9 mouse cellular contexts compared by ENCODE assay signal in genomic region chr2:173577669-173578557, GRCm38 (mm10). TPM values are rescaled to one million over a fixed set of nuclear protein-coding genes. Genes with fewer than 3 reads are reported as not detected.
DNase-seq lines count a peak whose midpoint lies in the region; ATAC-seq and TF ChIP-seq lines count a peak whose summit lies in the region.
"Had no signal": no experiment of that assay in that cellular context is flagged by ENCODE, and none has a peak within 500 bp of the region (broad histone marks: within the 10 kb centered on the region; RNA-seq: fewer than 3 reads in every experiment).

Ankrd60 (minus strand) TSS chr2:173578365.

- no peak for DNase-seq in heart, embryonic 10.5 days (ENCODE audit: low spot score)
- no peak for DNase-seq in heart, adult 11 months
- DNase-seq in Muller cell, postnatal 12 days (ENCODE audit: inconsistent ontology term): peak; percentile 14
- no peak for DNase-seq in forebrain, postnatal 0 days
- peak; percentile 50 for DNase-seq in liver, embryonic 11.5 days (ENCODE audit: low spot score)
- DNase-seq in cerebellum, adult 11-12 months: no peak
- no peak for DNase-seq in layer of hippocampus, adult 9-11 months

- H3K4me1 ChIP-seq in heart, embryonic 10.5 days: peaks cover 10% of the 10 kb centered on the region
- H3K4me1 ChIP-seq in forebrain, postnatal 0 days (ENCODE audit: insufficient read depth): no peaks in the 10 kb centered on the region
- H3K4me1 ChIP-seq in liver, embryonic 11.5 days (replicated peaks; ENCODE audit: control insufficient read depth, insufficient read depth, low read length): no peaks in the 10 kb centered on the region; the same call in 1 of the 2 replicates
- peaks cover 3% of the 10 kb centered on the region; the same call in 1 of the 2 replicates for H3K4me1 ChIP-seq in neural tube, embryonic 14.5 days (ENCODE audit: control insufficient read depth, insufficient read depth, low read length)

- peak; percentile 39 for TF ChIP-seq CTCF in forebrain, postnatal 0 days (IDR thresholded peaks at IDR 0.05; ENCODE audit: low read depth)

- 0 out of 2 replicates have a peak within 1 kb of the TSS, but pooled peaks have one; percentile 18 for H3K9ac ChIP-seq in forebrain, postnatal 0 days
- 0 out of 2 replicates have a peak within 1 kb of the TSS, but pooled peaks have one; percentile 16 for H3K9ac ChIP-seq in liver, embryonic 11.5 days (ENCODE audit: low read depth, low read length)
- H3K9ac ChIP-seq in neural tube, embryonic 14.5 days (replicated peaks; ENCODE audit: low read depth, low read length): peak within 1 kb of the TSS; percentile 42

- no peaks in the 10 kb centered on the region for H3K36me3 ChIP-seq in heart, embryonic 10.5 days
- no peaks in the 10 kb centered on the region for H3K36me3 ChIP-seq in forebrain, postnatal 0 days (ENCODE audit: insufficient read depth)
- H3K36me3 ChIP-seq in liver, embryonic 11.5 days (ENCODE audit: control insufficient read depth, insufficient read depth, low read length): no peaks in the 10 kb centered on the region
- no peaks in the 10 kb centered on the region for H3K36me3 ChIP-seq in neural tube, embryonic 14.5 days (ENCODE audit: control insufficient read depth, insufficient read depth, low read length)

- peak within 1 kb of the TSS; percentile 69 for H3K4me3 ChIP-seq in heart, embryonic 10.5 days
- H3K4me3 ChIP-seq in forebrain, postnatal 0 days (ENCODE audit: low read depth, low read length): peak within 1 kb of the TSS; percentile 39
- peak within 1 kb of the TSS; percentile 46 for H3K4me3 ChIP-seq in liver, embryonic 11.5 days (ENCODE audit: low read depth, low read length)
- peak within 1 kb of the TSS; percentile 33 for H3K4me3 ChIP-seq in neural tube, embryonic 14.5 days (ENCODE audit: low read depth, low read length)

- no peaks in the 10 kb centered on the region for H3K9me3 ChIP-seq in heart, embryonic 10.5 days
- H3K9me3 ChIP-seq in forebrain, postnatal 0 days (ENCODE audit: low read length): no peaks in the 10 kb centered on the region
- no peaks in the 10 kb centered on the region for H3K9me3 ChIP-seq in liver, embryonic 11.5 days (ENCODE audit: control insufficient read depth, low read length)
- no peaks in the 10 kb centered on the region for H3K9me3 ChIP-seq in neural tube, embryonic 14.5 days (ENCODE audit: control insufficient read depth, low read length)

- ATAC-seq in forebrain, postnatal 0 days: peak; percentile 70
- peak; percentile 32; the same call in 1 of the 2 replicates for ATAC-seq in liver, embryonic 11.5 days (replicated peaks; ENCODE audit: low FRiP score)
- ATAC-seq in neural tube, embryonic 14.5 days (ENCODE audit: low read depth): peak; percentile 71

- H3K4me2 ChIP-seq in forebrain, postnatal 0 days (ENCODE audit: low read depth): peak within 1 kb of the TSS; percentile 72
- peak within 1 kb of the TSS; percentile 72 for H3K4me2 ChIP-seq in liver, embryonic 11.5 days
- peak within 1 kb of the TSS; percentile 91 for H3K4me2 ChIP-seq in neural tube, embryonic 14.5 days (ENCODE audit: low read depth, low read length)

- WGBS in heart, embryonic 10.5 days: 12% methylated on average over 50 of the region's 58 CpGs
- 15% methylated on average over 44 of the region's 58 CpGs for WGBS in forebrain, postnatal 0 days
- WGBS in liver, embryonic 11.5 days: 10% methylated on average over 51 of the region's 58 CpGs
- 12% methylated on average over 42 of the region's 58 CpGs for WGBS in neural tube, embryonic 14.5 days

- peaks cover 40% of the 10 kb centered on the region for H3K27me3 ChIP-seq in heart, embryonic 10.5 days (ENCODE audit: insufficient read depth, poor library complexity, severe bottlenecking)
- H3K27me3 ChIP-seq in forebrain, postnatal 0 days (ENCODE audit: insufficient read depth, low read length): peaks cover 14% of the 10 kb centered on the region
- peaks cover 46% of the 10 kb centered on the region for H3K27me3 ChIP-seq in liver, embryonic 11.5 days (replicated peaks; ENCODE audit: control insufficient read depth, insufficient read depth, low read length)
- H3K27me3 ChIP-seq in neural tube, embryonic 14.5 days (ENCODE audit: control insufficient read depth, insufficient read depth, low read length): 0 out of 2 replicates have a peak, but pooled peaks cover 3% of the 10 kb centered on the region

- peak within 1 kb of the TSS; percentile 79 for H3K27ac ChIP-seq in heart, embryonic 10.5 days
- no peak within 1 kb of the TSS for H3K27ac ChIP-seq in forebrain, postnatal 0 days (ENCODE audit: low read depth, low read length)
- H3K27ac ChIP-seq in liver, embryonic 11.5 days (ENCODE audit: low read depth, low read length): no peak within 1 kb of the TSS
- H3K27ac ChIP-seq in neural tube, embryonic 14.5 days (ENCODE audit: low read depth, low read length): no peak within 1 kb of the TSS

RNA-seq across cellular contexts. Expression of gene Ankrd60, which starts in this region (rescaled TPM):
- not detected in 2 replicates for polyA plus RNA-seq in heart, embryonic 10.5 days (2016; fragmentation: Nextera tagmentation; extraction: Ambion mirVana)
- total RNA-seq in forebrain, postnatal 0 days (2014; rRNA removed): not detected in 2 replicates
- polyA plus RNA-seq in forebrain, postnatal 0 days (2015; fragmentation: Nextera tagmentation; extraction: Ambion mirVana): not detected in 2 replicates
- polyA plus RNA-seq in liver, embryonic 11.5 days (2014; fragmentation: Nextera tagmentation; extraction: Ambion mirVana): not detected in 2 replicates
- polyA plus RNA-seq in neural tube, embryonic 14.5 days (2014; fragmentation: Nextera tagmentation; extraction: Ambion mirVana): not detected in 2 replicates
- total RNA-seq: gastrocnemius, postnatal 4 days had no signal

Comparison
In these comparisons a context has a peak if more than half of its experiments do, and no peak if none do; other contexts are left out.
1. Peak in ATAC-seq, H3K4me3 ChIP-seq, H3K9ac ChIP-seq and H3K4me2 ChIP-seq in forebrain, postnatal 0 days; RNA of the gene not detected or under 1 TPM.
2. Peak in DNase-seq, ATAC-seq, H3K4me3 ChIP-seq, H3K9ac ChIP-seq and H3K4me2 ChIP-seq in liver, embryonic 11.5 days; RNA of the gene not detected or under 1 TPM.
3. Peak in ATAC-seq, H3K4me3 ChIP-seq, H3K9ac ChIP-seq and H3K4me2 ChIP-seq in neural tube, embryonic 14.5 days; RNA of the gene not detected or under 1 TPM.